Mouse (Mus musculus): ENCODE data around the gene Apba2.

GRCm38 (mm10) chr7:64535269-64535668, 33.8 kb downstream of the Apba2 start:
- TF ChIP-seq POLR2A (IDR thresholded peaks at IDR 0.05; ENCODE audit: borderline replicate concordance, extremely low read depth, low read depth, low read length) (no peak), CTCF (IDR thresholded peaks at IDR 0.05; ENCODE audit: insufficient read depth, low read length) (no peak)

Data from lung, adult 2 months (tissue).